Mouse (Mus musculus): ENCODE data around the gene Adamts4.

The Adamts4 gene

DNA sequence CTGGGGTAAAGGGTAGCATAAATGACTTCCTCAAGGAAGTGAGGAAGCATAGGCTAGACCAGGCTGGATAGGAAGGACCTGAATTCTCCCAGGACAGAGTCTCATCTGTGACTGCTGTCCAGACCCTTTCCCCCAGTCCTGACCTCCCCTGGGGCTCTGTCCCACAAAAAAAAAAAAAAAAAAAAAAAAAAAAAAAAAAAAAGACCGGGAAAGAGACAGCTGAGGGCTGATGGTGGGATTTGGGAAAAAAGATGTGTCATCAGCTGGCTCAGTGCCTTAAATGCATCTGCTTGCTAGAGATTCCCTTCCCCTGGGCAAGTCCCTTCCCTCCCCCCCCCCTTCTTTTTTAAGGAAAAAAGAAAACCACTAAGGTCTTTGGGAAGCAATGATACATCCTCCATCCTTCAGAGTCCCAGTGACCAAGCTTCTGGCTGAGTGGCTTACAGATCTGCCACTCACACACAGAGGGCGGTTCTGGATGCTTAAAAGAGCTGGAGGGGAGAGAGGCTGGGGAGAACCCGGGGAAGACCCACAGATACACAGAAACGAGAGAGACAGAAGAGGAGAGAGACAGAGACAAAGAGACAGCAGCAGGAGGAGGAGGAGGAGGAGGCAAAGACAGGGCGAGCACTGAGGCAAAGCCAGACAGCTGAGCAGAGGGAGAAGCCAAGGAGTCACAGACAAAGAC is at the start of gene Adamts4:
Gene Adamts4, plus strand, starts transcription at position 509 of the 688 bp plus-strand sequence.
- no peak for DNase-seq (ENCODE audit: low read depth, low spot score)

DNA sequence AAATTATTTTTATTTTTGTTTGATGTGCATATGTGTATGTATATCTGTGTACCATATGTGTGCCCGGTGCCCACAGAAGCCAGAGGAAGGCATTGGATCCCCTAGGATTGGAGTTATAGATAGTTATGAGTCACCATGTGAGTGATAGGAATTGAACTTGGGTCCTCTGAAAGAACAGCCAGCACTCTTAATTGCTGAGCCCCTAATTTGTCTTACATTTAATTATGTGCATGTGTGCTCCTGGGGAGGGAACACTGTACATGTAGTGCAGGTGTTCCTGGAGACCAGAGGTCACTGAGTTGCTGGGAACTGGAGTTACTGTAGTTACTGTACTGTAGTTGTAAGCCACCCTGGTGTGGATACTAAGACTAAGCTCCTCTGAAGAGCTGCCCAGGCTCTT is 49.5 kb upstream of the Adamts4 start:
- DNase-seq (ENCODE audit: low read depth, low spot score), result no peak

DNA sequence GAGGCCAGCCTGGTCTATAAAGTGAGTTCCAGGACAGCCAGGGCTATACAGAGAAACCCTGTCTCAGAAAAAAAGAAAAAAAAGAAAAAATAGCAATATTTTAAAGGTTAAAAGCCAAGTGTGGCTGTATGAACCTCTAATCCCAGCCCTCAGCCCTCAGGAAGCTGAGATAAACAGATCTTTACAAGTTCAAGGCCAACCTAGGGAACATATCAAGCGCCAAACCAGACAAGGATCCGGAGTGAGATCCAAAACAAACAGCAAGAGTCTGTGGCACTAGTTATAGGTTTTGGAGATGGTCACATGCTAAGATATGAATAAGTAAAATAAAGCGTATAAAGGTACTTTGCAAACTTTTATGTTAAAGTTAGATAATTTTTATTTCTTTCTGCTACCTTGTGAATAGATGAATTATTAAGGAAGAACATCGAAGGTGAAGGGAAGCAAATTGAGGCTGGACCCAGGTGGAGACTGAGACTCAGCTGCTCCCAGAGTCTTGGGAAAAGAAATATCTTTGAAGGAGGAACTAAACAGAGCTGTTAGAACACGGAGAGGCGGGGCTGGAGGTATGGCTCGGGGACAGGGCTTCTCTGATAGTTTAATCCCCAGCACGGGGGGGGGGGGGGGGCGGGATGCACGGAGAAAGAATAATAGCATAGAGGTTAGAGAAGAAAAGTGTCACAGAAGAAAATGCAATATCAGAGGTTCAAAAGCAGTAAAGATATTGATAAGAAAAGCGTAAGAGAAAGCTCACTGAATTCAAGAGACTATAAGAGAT is 46.6 kb upstream of the Adamts4 start:
- DNase-seq (ENCODE audit: low read depth, low spot score), result no peak

DNA sequence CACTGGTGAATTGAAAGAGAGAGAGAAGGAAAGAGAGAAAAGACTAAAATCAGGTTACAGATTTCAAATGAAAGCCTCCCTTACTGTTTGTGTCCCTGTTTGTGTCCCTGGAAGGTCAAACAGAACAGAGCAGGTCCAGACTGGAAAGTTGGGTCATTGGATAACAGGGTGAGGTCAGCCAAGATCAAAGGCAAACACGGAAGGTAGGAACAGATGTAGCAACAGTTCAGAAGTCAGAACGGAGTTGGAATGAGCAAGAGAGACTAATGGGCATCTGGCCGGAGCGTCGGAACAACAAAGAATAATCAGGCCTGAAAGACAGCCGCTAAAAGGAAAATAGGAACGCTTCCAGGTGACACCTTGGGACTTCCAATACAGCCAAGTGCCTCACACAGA is 46.0 kb upstream of the Adamts4 start:
- no peak for DNase-seq (ENCODE audit: low read depth, low spot score)

DNA sequence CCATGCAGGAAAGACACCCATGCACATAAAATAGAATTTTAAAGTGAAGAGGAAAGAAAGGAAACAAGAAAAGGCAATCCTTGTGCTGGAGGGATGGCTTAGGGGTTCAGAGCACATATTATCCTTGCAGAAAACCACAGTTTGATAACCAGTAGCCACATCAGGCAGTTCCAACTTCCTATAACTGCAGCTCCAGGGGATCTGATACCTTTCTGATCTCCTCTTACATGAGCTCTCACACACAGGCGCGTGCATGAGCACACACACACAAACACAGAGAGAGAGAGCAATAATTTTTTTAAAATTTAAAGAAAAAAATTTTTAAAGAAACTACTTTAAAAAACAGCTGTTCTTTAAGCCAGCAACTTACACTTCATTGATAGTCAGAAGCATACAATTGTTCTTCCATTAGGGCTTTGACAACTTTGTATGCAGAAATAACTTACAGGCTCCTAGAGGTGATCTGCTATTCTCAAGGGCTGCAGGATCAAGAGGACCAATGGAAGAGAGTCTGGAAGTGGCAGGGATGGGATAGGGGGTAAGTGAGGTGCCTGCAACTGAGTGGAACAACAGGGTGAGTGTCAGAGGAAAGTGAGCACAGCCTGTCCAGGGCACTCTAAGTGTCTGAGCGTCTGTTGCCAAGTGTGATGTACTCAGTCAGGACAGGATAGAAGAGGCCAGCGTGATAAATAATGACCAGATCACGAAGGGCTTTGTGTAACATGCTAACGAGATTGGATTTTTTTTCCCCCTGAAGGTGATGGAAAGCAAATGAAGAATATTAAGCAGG is 44.3 kb upstream of the Adamts4 start:
- DNase-seq (ENCODE audit: low read depth, low spot score), result no peak

DNA sequence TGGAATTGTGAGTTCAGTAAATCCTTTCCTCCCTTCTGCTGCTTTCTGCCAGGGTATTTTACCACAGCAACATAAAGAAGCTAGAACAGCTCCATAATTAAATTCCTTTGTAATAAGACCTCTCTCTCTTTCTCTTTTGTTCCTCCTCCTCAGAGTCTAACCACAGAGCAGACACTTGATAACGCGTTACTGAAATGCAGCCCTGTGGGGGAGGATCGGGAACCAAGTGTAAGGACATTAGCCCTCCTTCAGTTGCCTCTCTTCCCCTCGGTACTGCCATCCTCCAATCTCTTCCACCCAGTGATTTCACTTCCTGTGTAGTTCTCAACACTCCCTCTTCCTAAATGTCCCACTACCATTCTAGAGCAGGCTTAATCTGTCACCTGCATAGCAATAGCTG is 40.8 kb upstream of the Adamts4 start:
- no peak for DNase-seq (ENCODE audit: low read depth, low spot score)

DNA sequence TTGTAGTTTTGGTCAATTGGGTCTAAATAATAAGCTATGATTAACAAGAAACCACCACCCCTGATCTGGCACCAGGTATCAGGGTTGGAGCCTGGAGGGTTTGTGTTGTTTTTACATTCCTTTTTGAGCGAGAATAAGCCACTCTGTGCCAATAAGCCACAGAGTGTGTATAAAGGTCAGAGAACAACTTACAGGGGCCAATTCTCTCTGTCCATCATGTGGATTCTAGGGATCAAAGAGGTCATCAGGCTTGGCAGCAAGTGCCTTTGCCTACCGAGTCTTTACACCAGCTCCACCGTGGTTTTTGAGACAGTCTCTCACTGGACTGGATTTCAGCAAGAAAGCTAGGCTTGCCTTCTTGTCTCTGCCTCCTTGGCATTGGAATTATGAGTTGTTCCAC is 37.4 kb upstream of the Adamts4 start:
- no peak for DNase-seq (ENCODE audit: low read depth, low spot score)

DNA sequence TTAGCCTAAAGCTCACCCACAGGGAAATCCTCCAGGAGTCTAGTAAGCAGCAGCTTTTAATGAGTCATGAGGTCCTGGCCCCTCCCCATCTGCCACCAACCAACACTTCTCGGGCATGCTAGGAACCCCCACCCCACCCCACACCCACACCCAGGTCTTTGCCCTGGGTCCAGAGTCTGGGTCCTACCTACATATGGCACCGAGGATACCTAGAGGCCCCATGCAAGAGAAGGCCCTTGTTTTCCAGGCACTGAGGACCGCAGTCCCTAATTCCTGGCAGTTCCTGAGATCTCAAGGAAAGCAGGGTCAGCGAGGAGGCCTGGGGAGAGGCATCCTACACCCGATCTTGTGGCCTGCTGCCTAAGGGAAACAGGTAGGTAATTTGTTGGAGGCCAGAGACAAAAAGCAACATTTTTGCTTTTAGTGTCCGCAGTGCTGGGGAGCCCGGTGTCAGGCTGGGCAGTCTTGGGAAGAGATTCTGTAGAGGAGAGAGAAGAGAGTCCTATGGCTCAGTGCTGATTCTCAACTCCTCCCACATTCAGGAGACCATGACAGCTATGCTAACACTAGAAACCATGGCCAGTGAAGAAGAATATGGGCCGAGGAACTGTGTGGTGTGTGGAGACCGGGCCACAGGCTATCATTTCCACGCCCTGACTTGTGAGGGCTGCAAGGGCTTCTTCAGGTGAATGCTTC is 36.3 kb upstream of the Adamts4 start, which contains the start of gene Nr1i3:
Gene Nr1i3, plus strand, starts transcription at position 170 of the 696 bp plus-strand sequence.
- DNase-seq (ENCODE audit: low read depth, low spot score), result no peak

DNA sequence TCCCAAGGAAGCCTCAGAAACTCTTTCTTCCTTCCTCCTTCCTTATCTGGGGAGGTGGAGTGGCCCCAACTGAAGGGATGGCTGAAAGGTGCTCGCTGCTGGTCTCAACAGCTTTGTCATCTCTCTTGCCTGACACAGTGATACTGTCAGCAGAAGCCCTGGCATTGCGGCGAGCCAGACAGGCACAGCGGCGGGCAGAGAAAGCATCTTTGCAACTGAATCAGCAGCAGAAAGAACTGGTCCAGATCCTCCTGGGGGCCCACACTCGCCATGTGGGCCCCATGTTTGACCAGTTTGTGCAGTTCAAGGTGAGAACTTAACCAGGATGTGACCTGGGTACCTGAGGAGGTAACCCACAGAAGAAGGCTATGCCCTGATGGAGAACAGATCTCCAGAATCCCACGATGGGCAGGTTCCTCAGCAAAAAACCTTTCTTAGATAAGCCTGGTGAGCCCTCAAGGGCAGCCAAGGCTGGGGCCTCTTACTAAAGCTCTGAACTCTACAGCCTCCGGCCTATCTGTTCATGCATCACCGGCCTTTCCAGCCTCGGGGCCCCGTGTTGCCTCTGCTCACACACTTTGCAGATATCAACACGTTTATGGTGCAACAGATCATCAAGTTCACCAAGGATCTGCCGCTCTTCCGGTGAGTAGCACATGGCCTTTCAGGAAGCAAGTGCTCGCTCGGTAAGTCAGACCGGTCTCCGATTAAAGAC is 33.8 kb upstream of the Adamts4 start:
- DNase-seq (ENCODE audit: low read depth, low spot score), result no peak

DNA sequence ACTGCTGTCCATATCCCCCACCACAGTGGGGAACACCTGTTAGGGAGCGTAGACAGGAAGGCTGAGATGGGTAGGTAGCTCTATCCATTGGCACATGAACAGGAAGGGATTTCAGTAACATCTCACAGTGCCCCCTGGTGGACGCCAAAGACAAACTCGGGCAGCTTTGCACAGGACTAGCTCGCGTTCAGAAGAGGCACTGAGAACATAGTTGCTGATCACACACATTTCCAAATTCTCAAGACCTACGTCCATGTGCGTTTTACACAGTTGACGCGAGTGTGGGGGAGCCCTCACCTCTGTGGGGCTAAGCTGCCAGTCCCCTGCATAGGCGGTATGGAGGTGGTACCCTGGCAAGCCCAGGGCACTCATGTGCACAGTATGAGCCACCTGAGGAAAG is 29.4 kb upstream of the Adamts4 start:
- DNase-seq (ENCODE audit: low read depth, low spot score), result peak; percentile 83

DNA sequence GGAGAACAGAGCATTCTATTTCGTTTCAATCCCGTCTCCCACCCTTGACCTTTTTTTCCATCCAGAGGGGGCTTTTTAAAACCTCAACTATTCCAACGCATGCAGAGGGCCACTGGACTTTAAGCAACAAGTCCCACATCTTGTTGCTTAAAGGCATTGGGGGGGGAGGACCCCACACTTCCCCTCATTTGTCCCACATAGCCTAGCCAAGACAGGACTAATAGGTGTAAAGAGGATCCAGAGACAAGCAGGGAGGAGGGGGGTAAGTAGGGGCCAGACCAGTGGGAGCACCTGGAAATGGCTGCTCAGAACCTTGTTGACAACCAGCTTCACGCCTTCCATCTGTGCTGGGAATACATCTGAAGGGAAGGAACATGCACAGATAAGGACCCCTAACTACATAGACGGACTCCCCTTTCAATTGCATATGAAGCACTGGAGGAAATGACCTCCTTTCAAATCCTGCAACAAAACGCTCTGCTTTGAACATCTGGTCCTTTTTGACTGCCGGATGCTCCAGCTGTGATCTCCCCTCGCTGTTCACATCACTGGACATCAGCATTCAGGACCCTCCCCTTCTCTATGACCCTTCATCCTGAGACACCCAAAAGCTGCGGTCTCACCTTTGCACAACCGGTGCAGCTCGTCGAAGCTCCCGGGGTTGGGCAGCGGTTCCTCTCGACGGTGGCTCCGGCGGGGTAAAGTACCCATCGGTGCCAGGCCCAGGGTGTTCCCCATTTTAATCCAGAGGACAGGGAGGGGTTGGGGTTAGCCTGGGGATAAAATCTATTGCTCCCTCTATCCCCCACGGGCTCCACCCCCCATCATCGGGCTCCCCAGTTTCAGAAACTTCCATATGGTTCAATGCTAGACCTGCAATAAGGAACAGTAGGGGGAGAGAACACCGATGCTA is 28.7 kb upstream of the Adamts4 start:
- DNase-seq (ENCODE audit: low read depth, low spot score), result no peak

DNA sequence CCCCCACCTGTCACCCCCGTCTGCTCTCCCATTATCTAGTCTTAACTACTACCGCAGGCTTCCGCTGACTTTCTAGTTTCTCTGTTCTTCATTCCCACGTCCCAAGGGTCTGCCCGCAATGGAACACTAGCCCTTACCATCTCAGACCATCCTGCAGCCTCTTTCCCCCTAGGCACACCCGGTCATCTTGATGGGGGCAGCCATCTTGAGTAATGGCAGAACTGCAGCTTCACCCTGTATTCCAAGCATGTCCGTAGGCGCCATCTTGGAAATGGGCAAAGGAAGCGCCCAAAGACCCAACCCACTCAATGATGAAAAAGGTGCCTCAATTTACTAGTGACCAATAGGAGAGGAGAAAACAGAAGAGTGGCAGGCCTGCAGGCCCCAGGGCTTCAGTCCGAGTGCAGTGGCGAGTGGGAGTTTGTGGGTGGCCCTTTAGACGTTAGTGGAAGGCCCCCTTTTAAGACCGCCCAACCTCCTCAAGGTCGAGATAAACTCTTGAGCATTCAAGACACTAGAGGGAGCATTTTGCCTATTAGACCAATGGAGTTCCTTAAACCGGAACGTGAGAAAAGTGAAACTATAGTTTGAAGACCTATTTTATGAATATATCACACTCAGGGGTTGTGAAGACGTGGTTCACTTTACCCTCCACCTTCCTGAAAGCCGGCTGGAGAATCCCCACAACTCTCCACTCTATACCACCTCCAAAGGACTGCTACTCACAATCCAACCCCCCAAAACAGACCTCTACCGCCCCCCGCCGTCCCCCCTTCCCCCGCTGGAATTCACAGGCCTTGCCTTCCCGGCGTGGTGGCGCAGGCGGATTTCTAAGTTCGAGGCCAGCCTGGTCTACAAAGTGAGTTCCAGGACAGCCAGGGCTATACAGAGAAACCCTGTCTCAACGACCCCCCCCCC is 27.7 kb upstream of the Adamts4 start, which contains the start of gene Tomm40l:
Gene Tomm40l, minus strand, starts transcription at position 277 of the 918 bp plus-strand sequence.
- DNase-seq (ENCODE audit: low read depth, low spot score), result peak; percentile 99

DNA sequence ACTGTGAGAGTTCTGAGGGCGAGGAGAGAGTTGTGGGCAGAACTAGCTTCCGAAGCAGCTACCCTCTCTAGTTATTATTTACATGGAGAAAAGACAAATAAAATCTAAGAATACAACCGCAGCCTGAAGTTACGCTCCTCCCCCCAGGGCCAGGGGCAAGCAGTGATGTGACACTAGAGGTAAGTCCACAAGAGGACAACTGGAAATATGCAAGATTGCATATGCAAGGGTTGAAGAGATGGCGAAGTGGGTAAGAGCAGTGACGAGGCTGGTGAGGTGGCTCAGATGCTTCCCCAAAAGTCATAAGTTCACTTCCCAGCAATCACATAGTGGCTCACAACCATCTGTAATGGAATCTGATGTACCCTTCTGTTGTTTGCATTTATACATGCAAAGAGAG is 27.1 kb upstream of the Adamts4 start:
- DNase-seq (ENCODE audit: low read depth, low spot score), result no peak

DNA sequence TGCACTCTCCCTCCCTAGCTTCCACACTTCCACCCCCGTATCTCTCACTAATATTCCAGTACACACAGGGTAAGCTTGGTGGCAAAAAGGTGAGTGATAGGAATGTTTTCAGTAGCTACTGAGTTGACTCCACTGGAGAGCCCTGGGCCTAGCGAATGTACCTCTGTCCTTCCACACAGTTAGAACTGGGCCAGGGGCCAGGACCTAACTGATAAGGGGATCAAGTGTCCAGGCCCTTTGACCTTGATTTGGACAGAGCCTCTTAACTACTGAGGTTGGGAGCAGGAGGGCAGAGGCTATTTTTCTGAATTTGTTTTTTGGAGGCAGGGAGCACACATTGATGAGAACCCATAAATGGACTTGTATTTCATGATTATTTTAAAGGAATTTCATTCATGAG is 26.4 kb upstream of the Adamts4 start:
- no peak for DNase-seq (ENCODE audit: low read depth, low spot score)

DNA sequence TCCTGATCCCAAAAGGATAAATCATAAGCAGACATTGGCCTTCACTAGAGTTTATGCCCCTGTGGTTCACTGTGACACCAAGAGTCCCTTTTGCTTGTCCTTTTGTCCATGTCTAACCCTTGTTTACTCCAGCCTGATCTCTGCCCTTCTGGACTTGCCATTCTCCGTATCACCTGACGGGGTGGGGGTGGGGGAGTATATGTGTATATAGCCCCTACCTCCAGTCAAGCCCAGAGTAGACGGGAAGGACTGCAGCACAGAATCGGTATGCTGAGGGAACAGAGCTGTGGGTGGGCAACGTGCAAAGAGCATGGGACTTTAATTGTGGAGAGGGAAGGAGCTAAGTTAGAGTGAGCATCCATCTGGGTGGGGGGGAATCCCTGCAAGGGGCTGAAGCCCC is 25.4 kb upstream of the Adamts4 start, which contains the start of gene Apoa2:
Gene Apoa2, plus strand, starts transcription at position 198 of the 400 bp plus-strand sequence.
- DNase-seq (ENCODE audit: low read depth, low spot score), result no peak

DNA sequence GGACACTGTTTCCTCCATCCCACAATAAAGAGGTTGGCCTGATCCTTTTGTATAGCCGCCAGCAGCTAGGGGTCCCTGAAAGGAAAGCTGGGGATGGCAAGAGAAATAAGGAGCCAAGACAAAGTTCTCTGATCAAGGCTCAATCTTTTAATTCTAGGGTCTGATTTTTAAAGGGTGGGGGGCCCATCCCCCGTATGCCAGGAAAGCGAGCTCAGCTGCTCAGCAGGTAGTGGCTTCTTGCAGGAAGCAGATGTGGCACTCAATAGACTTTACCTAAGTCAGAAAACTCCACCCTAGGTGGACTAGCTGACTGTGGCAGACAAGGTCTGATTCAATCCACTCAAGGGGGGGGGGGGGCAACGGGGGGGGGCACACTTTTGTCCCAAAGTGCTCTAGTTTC is 23.4 kb upstream of the Adamts4 start:
- DNase-seq (ENCODE audit: low read depth, low spot score), result no peak

DNA sequence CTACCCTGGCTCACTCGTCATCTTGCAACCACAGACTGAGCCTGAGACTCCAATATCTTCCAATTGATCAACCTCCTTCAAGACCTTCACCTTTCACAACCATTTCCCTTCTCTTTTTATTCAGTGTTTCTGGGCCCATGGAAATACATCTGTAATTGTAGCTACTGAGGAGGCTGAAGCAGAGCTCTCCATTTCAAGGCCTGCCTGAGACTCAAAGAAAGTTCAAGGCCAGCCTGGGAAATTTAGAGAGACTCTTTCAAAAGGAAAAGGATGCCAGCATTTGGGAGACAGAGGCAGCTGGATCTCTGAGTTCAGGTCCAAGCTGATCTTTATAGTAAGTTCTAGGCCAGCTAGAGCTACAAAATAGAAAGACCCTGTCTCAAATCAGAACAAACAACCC is 22.3 kb upstream of the Adamts4 start:
- no peak for DNase-seq (ENCODE audit: low read depth, low spot score)

DNA sequence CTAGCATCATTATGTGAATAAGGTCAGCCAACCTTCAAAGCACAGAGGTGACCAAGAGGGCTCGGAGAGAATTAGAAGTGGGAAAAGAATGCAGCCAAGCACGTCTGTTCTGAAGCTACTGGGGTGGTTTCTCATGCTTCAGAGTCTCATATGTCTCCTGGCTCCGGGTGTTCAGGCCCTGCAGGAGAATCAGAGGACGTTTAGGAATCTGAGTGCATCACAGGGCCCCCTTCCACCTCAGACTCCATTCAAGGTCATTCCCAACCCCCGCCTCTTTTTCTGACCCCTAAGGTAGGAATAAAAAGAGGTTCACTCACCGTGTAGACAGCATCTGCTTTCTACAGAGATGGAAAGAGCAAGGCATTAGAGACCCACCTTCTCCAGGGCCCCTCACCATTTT is 20.5 kb upstream of the Adamts4 start:
- no peak for DNase-seq (ENCODE audit: low read depth, low spot score)

DNA sequence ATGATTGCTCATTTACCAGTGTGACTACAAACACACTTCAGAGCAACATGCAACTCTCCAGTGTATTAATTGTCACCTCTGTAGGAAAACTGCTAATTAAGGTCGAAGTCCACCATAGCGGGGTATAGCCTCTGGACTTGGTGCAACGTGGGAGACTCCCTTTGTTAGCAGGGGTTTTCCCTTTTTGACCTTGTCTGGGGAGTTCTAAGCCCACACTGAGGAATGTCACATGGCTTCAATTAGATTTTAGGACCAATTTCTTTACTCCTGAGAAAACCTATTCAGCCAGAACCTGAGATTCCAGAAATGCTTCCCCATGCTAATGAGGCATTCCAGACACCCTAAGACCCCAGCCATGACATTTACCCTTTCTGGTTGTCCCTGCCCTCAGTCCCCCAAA is 20.0 kb upstream of the Adamts4 start:
- no peak for DNase-seq (ENCODE audit: low read depth, low spot score)

Measured in skeletal muscle tissue, adult 2 months (tissue).